Mouse (Mus musculus) brain, embryonic 14.5 days (tissue): ENCODE measurements around the gene BC147527. TPM values are rescaled to one million over a fixed set of nuclear protein-coding genes. Genes with fewer than 3 reads are reported as not detected.

Source experiments
- DNase-seq: peaks from one replicate; pipeline ENCODE4 v3.0.0-alpha.2; 2011; ENCODE audit warnings: low read depth
- CTCF ChIP-seq: fragments of 200-500 bp; IDR thresholded peaks from 2 replicates; pipeline ENCODE4 v1.5.1; 2012; ENCODE audit warnings: inconsistent platforms, mild to moderate bottlenecking, moderate library complexity, borderline replicate concordance; ENCODE audit not compliant: insufficient read depth, insufficient read length; ENCODE audit errors: extremely low read depth
- POLR2A ChIP-seq: fragments of 200-500 bp; IDR thresholded peaks from 2 replicates; pipeline ENCODE4 v1.6.1; 2012; ENCODE audit warnings: mild to moderate bottlenecking, inconsistent platforms, borderline replicate concordance; ENCODE audit not compliant: poor library complexity, insufficient read depth, insufficient read length, severe bottlenecking; ENCODE audit errors: extremely low read depth
- polyA plus RNA-seq: library from polyadenylated mRNA; depleted of rRNA; stranded (reverse); fragments of >200 nt; gene quantifications from 2 replicates; pipeline ENCODE4 v1.2.3, GENCODE M21; 2012; rRNA removed

BC147527 gene
- polyA plus RNA-seq, 1 experiment: 0.15 TPM

GRCm38 (mm10) chr13:120320721-120321120 is 20.5 kb downstream of the BC147527 start:
- TF ChIP-seq CTCF (no peak), POLR2A (no peak)
- DNase-seq: peak; percentile 20

Other genes with a start within 250 kb of the BC147527 start
- not detected in 2 replicates for gene Gm21188, start 248.2 kb upstream of the BC147527 start, polyA plus RNA-seq
- gene Gm20767, start 160.1 kb upstream of the BC147527 start, polyA plus RNA-seq: not detected in 2 replicates
- gene Gm21818, start 128.0 kb upstream of the BC147527 start, polyA plus RNA-seq: not detected in 2 replicates
- not detected in 2 replicates for gene Gm21762, start 84.4 kb upstream of the BC147527 start, polyA plus RNA-seq
- gene Gm21731, start 61.3 kb upstream of the BC147527 start, polyA plus RNA-seq: not detected in 2 replicates
- not detected in 2 replicates for gene AF067061, start 37.3 kb upstream of the BC147527 start, polyA plus RNA-seq
- not detected in 2 replicates for gene Tcstv3, start 16.5 kb downstream of the BC147527 start, polyA plus RNA-seq